Mouse (Mus musculus): ENCODE data around the gene Gpr108. TPM values are rescaled to one million over a fixed set of nuclear protein-coding genes. Genes with fewer than 3 reads are reported as not detected.

Gene Gpr108
- polyA plus RNA-seq, 1 experiment, result 14.2 TPM

DNA sequence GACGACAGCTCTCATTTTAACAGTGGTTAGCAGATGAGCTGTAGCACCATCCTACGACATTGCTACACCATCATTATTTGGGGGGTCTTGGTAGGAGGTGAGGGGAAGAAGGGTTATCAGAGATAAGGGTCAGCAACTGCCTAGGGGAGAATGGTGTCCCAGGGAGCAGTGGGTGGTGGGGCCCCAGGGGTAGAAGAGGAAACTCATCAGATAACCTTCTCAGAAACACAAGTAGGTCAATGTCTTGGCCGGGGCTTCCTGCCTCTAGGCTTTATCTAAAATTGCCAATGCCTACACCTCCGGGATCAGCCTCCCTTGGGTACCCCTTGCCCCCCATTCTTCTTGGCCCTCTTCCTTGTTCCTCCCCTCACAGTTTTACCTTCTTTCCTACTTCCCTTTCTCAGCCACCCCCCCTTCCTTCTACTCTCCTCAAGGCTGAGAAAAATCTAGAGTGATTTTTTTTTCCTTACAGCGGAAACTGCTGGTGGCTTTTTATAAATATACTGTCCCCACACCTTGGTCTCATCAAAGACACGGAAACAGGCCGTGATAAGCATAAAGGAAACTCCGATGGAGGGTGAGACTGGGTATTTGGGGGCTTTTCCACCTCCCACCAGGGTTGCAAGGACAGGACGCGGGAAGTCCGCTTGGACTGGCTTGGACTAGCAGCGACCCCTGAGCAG lies 59.6 kb downstream of the Gpr108 start:
- Histone ChIP-seq H3K27ac (ENCODE audit: insufficient read depth, low read length) (no peak overlapping the region), H3K9ac (ENCODE audit: low read depth, poor library complexity, severe bottlenecking) (no peak overlapping the region), H3K27me3 (ENCODE audit: control insufficient read depth, insufficient read depth, low read length, poor library complexity, severe bottlenecking) (no peaks in the 10 kb centered on the region), H3K4me1 (ENCODE audit: control insufficient read depth, insufficient read depth, low read length) (no peaks in the 10 kb centered on the region), H3K36me3 (ENCODE audit: control insufficient read depth, insufficient read depth, low read length, poor library complexity, severe bottlenecking) (no peaks in the 10 kb centered on the region), H3K4me3 (ENCODE audit: low read depth, low read length) (no peak overlapping the region), H3K9me3 (replicated peaks; ENCODE audit: control insufficient read depth, insufficient read depth, low read length, poor library complexity, severe bottlenecking) (no peaks in the 10 kb centered on the region)
- no peak for TF ChIP-seq POLR2A (IDR thresholded peaks at IDR 0.05; ENCODE audit: insufficient read depth, low read length)
- no peak for TF ChIP-seq EP300 (IDR thresholded peaks at IDR 0.05; ENCODE audit: insufficient read depth, low read depth, low read length)
- no peak for TF ChIP-seq CTCF (IDR thresholded peaks at IDR 0.05; ENCODE audit: low read depth, low read length)

DNA sequence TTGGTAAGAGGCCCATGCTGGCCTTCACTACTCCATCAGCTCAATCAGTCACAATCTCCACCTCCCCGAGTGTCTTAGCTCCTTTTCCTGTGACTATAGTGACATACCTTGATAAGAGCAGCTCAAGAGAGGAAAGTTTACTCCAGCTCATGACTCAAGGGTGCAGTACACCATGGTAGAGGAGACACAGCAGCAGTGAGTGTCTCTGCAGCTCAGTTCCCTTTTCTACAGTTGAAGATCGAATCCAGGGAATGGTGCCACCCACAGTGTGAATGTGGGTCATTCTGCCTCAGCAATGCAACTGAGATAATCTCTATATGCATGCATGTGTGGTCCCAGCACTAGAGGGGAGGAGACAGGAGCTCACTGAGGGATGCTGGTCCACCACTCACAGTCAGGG lies 62.6 kb downstream of the Gpr108 start:
- Histone ChIP-seq H3K4me1 (ENCODE audit: control insufficient read depth, insufficient read depth, low read length) (no peaks in the 10 kb centered on the region), H3K4me3 (ENCODE audit: low read depth, low read length) (no peak overlapping the region), H3K27me3 (ENCODE audit: control insufficient read depth, insufficient read depth, low read length, poor library complexity, severe bottlenecking) (no peaks in the 10 kb centered on the region), H3K36me3 (ENCODE audit: control insufficient read depth, insufficient read depth, low read length, poor library complexity, severe bottlenecking) (no peaks in the 10 kb centered on the region), H3K9ac (ENCODE audit: low read depth, poor library complexity, severe bottlenecking) (no peak overlapping the region), H3K27ac (ENCODE audit: insufficient read depth, low read length) (no peak overlapping the region), H3K9me3 (replicated peaks; ENCODE audit: control insufficient read depth, insufficient read depth, low read length, poor library complexity, severe bottlenecking) (no peaks in the 10 kb centered on the region)
- TF ChIP-seq EP300 (IDR thresholded peaks at IDR 0.05; ENCODE audit: insufficient read depth, low read depth, low read length) (no peak), POLR2A (IDR thresholded peaks at IDR 0.05; ENCODE audit: insufficient read depth, low read length) (no peak), CTCF (IDR thresholded peaks at IDR 0.05; ENCODE audit: low read depth, low read length) (no peak)

Other genes with a start within 250 kb of the Gpr108 start
- not detected in 2 replicates for gene Pspn, start 248.4 kb downstream of the Gpr108 start, polyA plus RNA-seq (2011; ENCODE audit: insufficient read depth, insufficient read length, low read depth, missing spikeins)
- gene Gtf2f1, start 237.2 kb downstream of the Gpr108 start, polyA plus RNA-seq (2011; ENCODE audit: insufficient read depth, insufficient read length, low read depth, missing spikeins), result 70.2 and 74.1 TPM in 2 replicates
- 0.56 TPM in 1 of 2 replicates, not detected in the other for gene Gm17949, start 237.0 kb downstream of the Gpr108 start, polyA plus RNA-seq (2011; ENCODE audit: insufficient read depth, insufficient read length, low read depth, missing spikeins)
- 166 and 176 TPM in 2 replicates for gene Khsrp, start 216.9 kb downstream of the Gpr108 start, polyA plus RNA-seq (2011; ENCODE audit: insufficient read depth, insufficient read length, low read depth, missing spikeins)
- not detected in 2 replicates for gene Slc25a41, start 206.8 kb downstream of the Gpr108 start, polyA plus RNA-seq (2011; ENCODE audit: insufficient read depth, insufficient read length, low read depth, missing spikeins)
- gene Crb3, start 189.3 kb downstream of the Gpr108 start, polyA plus RNA-seq (2011; ENCODE audit: insufficient read depth, insufficient read length, low read depth, missing spikeins), result 53.5 and 57.7 TPM in 2 replicates
- 24.2 and 24.5 TPM in 2 replicates for gene Slc25a23, start 188.6 kb downstream of the Gpr108 start, polyA plus RNA-seq (2011; ENCODE audit: insufficient read depth, insufficient read length, low read depth, missing spikeins)
- gene Dennd1c, start 169.9 kb downstream of the Gpr108 start, polyA plus RNA-seq (2011; ENCODE audit: insufficient read depth, insufficient read length, low read depth, missing spikeins), result 6.6 and 8.9 TPM in 2 replicates
- 5.8 and 12.6 TPM in 2 replicates for gene Tubb4a, start 160.7 kb downstream of the Gpr108 start, polyA plus RNA-seq (2011; ENCODE audit: insufficient read depth, insufficient read length, low read depth, missing spikeins)
- 8.1 and 9.1 TPM in 2 replicates for gene Tnfsf9, start 143.1 kb downstream of the Gpr108 start, polyA plus RNA-seq (2011; ENCODE audit: insufficient read depth, insufficient read length, low read depth, missing spikeins)
- gene Cd70, start 98.7 kb downstream of the Gpr108 start, polyA plus RNA-seq (2011; ENCODE audit: insufficient read depth, insufficient read length, low read depth, missing spikeins), result not detected in 2 replicates
- not detected in 2 replicates for gene Tnfsf14, start 54.3 kb downstream of the Gpr108 start, polyA plus RNA-seq (2011; ENCODE audit: insufficient read depth, insufficient read length, low read depth, missing spikeins)
- 0.94 TPM in 1 of 2 replicates, not detected in the other for gene C3, start 20.3 kb downstream of the Gpr108 start, polyA plus RNA-seq (2011; ENCODE audit: insufficient read depth, insufficient read length, low read depth, missing spikeins)
- gene Trip10, start 1.0 kb upstream of the Gpr108 start, polyA plus RNA-seq (2011; ENCODE audit: insufficient read depth, insufficient read length, low read depth, missing spikeins), result 59.0 and 61.1 TPM in 2 replicates
- not detected in 2 replicates for gene Vav1, start 30.7 kb upstream of the Gpr108 start, polyA plus RNA-seq (2011; ENCODE audit: insufficient read depth, insufficient read length, low read depth, missing spikeins)
- gene Adgre1, start 110.2 kb upstream of the Gpr108 start, polyA plus RNA-seq (2011; ENCODE audit: insufficient read depth, insufficient read length, low read depth, missing spikeins), result not detected in 2 replicates

All from ES-Bruce4 (cell line).